Mouse (Mus musculus) E14TG2a.4 (cell line): ENCODE data around the gene Taf9b.

Source experiments
- CTCF ChIP-seq: conservative IDR thresholded peaks from 2 replicates; pipeline ENCODE4 v1.5.1; 2014; ENCODE audit warnings: low read length
- NANOG ChIP-seq: IDR thresholded peaks from 2 replicates; pipeline ENCODE4 v1.6.1; 2014; ENCODE audit warnings: borderline replicate concordance, low read length, mixed read lengths

- TF ChIP-seq CTCF (no peak), NANOG (no peak)
Observed at GRCm38 (mm10) chrX:106184279-106184678, 36.7 kb downstream of the Taf9b start.
